Mouse (Mus musculus) midbrain, embryonic 10.5 days (tissue): ENCODE data around the gene Itk. TPM values are rescaled to one million over a fixed set of nuclear protein-coding genes. Genes with fewer than 3 reads are reported as not detected.

Experiments
- polyA plus RNA-seq: library from polyadenylated mRNA; unstranded; fragments of >200 nt; fragmentation: Nextera tagmentation; extraction: Ambion mirVana; gene quantifications from 2 replicates; pipeline ENCODE4 v1.2.1, GENCODE M21; 2016

Itk gene
- polyA plus RNA-seq, 1 experiment from 2014 or later: 0.04 TPM

Other genes starting within 250 kb of the Itk start
- gene Nipal4, start 223.0 kb downstream of the Itk start, polyA plus RNA-seq: 1.00 and 1.3 TPM in 2 replicates
- 0.51 and 0.75 TPM in 2 replicates for gene Fndc9, start 154.0 kb downstream of the Itk start, polyA plus RNA-seq
- 20.4 and 27.9 TPM in 2 replicates for gene Cyfip2, start 76.7 kb downstream of the Itk start, polyA plus RNA-seq
- gene Fam71b, start 7.0 kb upstream of the Itk start, polyA plus RNA-seq: not detected in 2 replicates
- 95.2 and 97.2 TPM in 2 replicates for gene Med7, start 47.4 kb upstream of the Itk start, polyA plus RNA-seq
- 0.04 and 0.14 TPM in 2 replicates for gene Havcr2, start 65.4 kb upstream of the Itk start, polyA plus RNA-seq
- gene Gm12169, start 134.7 kb upstream of the Itk start, polyA plus RNA-seq: not detected in 2 replicates
- gene BC053393, start 182.0 kb upstream of the Itk start, polyA plus RNA-seq: not detected in 2 replicates
- gene Dppa1, start 239.7 kb upstream of the Itk start, polyA plus RNA-seq: not detected in 2 replicates